Mouse (Mus musculus) midbrain, embryonic 13.5 days (tissue): ENCODE measurements at regions not wholly inside any gene's neighbourhood (a gene's known extent, or its start where the extent isn't known, plus 50 kb on each side); places are given as distances from the start of the nearest gene placed in this dataset.

Source experiments
- ATAC-seq: fragments of 200-750 bp; cut with Nextera tagmentation; 2 replicates; pipeline ENCODE4 v1.8.0; 2017; ENCODE audit warnings: mild to moderate bottlenecking, moderate TSS enrichment, moderate library complexity
- H3K27ac ChIP-seq: fragments of 300-500 bp; sonication (generic); 2 replicates; pipeline ENCODE4 v1.5.1; 2015; ENCODE audit warnings: inconsistent platforms, mild to moderate bottlenecking, moderate library complexity
- H3K27me3 ChIP-seq: fragments of 300-500 bp; sonication (generic); 2 replicates; pipeline ENCODE4 v1.6.1; 2015; ENCODE audit warnings: mild to moderate bottlenecking, inconsistent platforms
- H3K36me3 ChIP-seq: fragments of 300-500 bp; sonication (generic); 2 replicates; pipeline ENCODE4 v1.6.1; 2015; ENCODE audit warnings: mild to moderate bottlenecking, inconsistent platforms
- H3K4me1 ChIP-seq: fragments of 300-500 bp; sonication (generic); replicated peaks from 2 replicates; pipeline ENCODE4 v1.6.1; 2015; ENCODE audit warnings: inconsistent platforms
- H3K4me2 ChIP-seq: fragments of 300-500 bp; sonication (generic); replicated peaks from 2 replicates; pipeline ENCODE4 v1.6.1; 2015; ENCODE audit warnings: moderate library complexity, mild to moderate bottlenecking, inconsistent platforms
- H3K4me3 ChIP-seq: fragments of 300-500 bp; sonication (generic); replicated peaks from 2 replicates; pipeline ENCODE4 v1.5.1; 2015; ENCODE audit warnings: mild to moderate bottlenecking, inconsistent platforms
- H3K9ac ChIP-seq: fragments of 300-500 bp; sonication (generic); replicated peaks from 2 replicates; pipeline ENCODE4 v1.6.1; 2015; ENCODE audit warnings: mild to moderate bottlenecking, inconsistent platforms
- H3K9me3 ChIP-seq: fragments of 300-500 bp; sonication (generic); 2 replicates; pipeline ENCODE4 v1.6.1; 2016; ENCODE audit warnings: mild to moderate bottlenecking, inconsistent platforms
- WGBS: fragments of 180-500 bp; shearing (Covaris S2); methylation state at CpG from one replicate; pipeline ENCODE4 v1.1.7; 2015; 5-methylcytosine and 5-hydroxymethylcytosine counted together

DNA sequence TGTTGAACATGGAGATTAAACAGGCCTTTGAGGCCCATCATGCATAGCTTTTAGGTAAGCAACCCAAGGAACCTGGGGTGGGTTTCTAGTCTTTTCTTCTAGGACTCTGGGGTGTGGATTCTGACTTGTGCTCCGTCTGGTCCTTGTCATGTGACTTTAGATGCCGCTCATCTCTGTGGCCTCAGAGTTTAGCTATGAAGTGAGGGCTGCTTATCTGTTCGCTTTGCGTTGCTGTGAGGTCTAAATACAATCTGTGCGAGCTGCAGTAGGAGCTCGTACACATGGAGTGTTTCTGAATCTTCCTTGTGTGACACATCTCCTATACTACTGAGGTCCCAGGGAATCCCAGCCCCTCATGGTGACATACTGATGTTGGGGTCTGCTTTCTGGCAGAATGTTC is 67.8 kb upstream of the Zfp831 start:
- H3K4me1 ChIP-seq = no peaks in the 10 kb centered on the region
- ATAC-seq = no peak
- no peaks in the 10 kb centered on the region for H3K27me3 ChIP-seq
- 92% methylated on average over 6 of the region's 6 CpGs for WGBS
- H3K9ac ChIP-seq = no peak overlapping the region
- H3K4me2 ChIP-seq = no peak overlapping the region
- no peak overlapping the region for H3K4me3 ChIP-seq
- H3K9me3 ChIP-seq = no peaks in the 10 kb centered on the region
- H3K27ac ChIP-seq = no peak overlapping the region
- no peaks in the 10 kb centered on the region for H3K36me3 ChIP-seq

DNA sequence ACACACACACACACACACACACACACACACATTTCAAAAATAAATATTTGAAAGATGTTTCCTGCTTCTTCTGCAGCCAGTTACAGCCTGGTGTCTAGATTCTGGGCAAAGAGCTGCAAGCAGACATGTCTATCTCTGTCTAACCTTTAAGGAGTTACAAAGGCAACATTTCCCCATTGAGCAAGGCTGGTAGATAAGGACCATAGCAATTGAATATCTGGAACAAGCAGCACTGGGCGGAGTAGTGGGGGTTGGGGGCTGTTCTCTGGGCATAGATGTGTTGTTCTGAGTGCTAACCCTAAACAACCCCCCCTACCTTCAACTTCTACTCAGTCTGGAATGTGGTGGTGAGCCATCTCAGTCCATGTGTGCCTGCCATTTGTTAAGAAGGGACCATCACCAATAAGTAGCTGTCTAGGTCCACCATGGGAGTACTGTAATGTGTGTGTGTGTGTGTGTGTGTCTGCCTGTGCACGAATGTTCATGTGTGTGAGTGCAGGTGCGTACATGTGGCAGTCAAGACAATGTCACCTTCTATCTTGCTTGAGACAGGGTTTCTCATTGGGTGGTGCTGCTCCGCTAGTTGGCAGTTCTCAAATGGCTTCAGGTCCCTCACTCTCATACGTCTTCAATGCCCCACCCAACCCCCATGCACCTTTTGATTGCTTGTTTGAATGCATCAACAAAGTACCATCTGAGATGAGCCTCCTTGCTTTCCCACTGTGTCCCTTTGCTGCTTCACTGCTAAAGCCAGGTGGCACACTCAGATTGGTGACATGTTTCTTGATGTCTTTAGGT is 62.2 kb upstream of the Zfp831 start:
- WGBS = 92% methylated on average over 5 of the region's 5 CpGs
- Histone ChIP-seq H3K36me3 (no peaks in the 10 kb centered on the region), H3K4me1 (no peaks in the 10 kb centered on the region), H3K27ac (no peak overlapping the region), H3K4me3 (no peak overlapping the region), H3K4me2 (no peak overlapping the region), H3K27me3 (no peaks in the 10 kb centered on the region), H3K9ac (no peak overlapping the region), H3K9me3 (no peaks in the 10 kb centered on the region)
- ATAC-seq = no peak

DNA sequence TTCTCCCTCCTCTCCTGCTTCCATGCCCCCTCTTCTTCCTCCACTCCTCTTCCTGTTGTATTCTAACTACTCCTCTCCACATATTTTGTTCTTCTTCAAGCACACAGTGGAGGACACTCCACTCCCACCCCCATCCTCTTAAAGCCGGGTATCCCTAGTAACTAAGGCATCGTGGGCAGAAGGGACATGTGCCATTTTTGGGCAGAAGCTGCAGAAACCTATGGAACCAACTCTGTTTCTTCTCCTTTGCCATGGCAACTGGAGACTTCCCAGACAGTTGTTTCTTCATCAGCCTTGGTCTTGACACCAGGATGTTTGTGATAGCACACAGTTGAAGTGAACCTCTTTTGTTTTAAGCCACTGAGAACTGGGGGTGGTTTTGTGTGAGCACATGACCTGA is 59.1 kb upstream of the Zfp831 start:
- no peak overlapping the region for H3K4me3 ChIP-seq
- no peaks in the 10 kb centered on the region for H3K36me3 ChIP-seq
- H3K4me2 ChIP-seq = no peak overlapping the region
- no peak overlapping the region for H3K9ac ChIP-seq
- no peaks in the 10 kb centered on the region for H3K4me1 ChIP-seq
- no peak overlapping the region for H3K27ac ChIP-seq
- ATAC-seq = no peak
- WGBS = 79% methylated on average over 2 of the region's 2 CpGs
- H3K27me3 ChIP-seq = no peaks in the 10 kb centered on the region
- no peaks in the 10 kb centered on the region for H3K9me3 ChIP-seq
